Mouse (Mus musculus): Measurements from ENCODE around the gene Gm28051.

Gm28051 gene

GRCm38 (mm10) chr12:102705216-102705871 is 52.2 kb downstream of the Gm28051 start:
- peak; percentile 90 for DNase-seq

- DNase-seq: peak; percentile 66
These were observed 52.9 kb downstream of the Gm28051 start, which contains the start of gene Itpk1 for GRCm38 (mm10) chr12:102704457-102705198. Itpk1 (minus strand) TSS chr12:102704930.

- peak; percentile 39 for DNase-seq
These were observed 53.6 kb downstream of the Gm28051 start for GRCm38 (mm10) chr12:102703921-102704408.

GRCm38 (mm10) chr12:102703441-102703840 is 54.1 kb downstream of the Gm28051 start:
- DNase-seq: no peak

GRCm38 (mm10) chr12:102703111-102703412 is 54.5 kb downstream of the Gm28051 start:
- DNase-seq: no peak

GRCm38 (mm10) chr12:102702356-102703110 is 55.0 kb downstream of the Gm28051 start:
- DNase-seq: peak; percentile 86

GRCm38 (mm10) chr12:102701691-102702207 is 55.8 kb downstream of the Gm28051 start:
- no peak for DNase-seq

GRCm38 (mm10) chr12:102700453-102700852 is 57.1 kb downstream of the Gm28051 start:
- DNase-seq: no peak

- no peak for DNase-seq
These were observed 58.4 kb downstream of the Gm28051 start for GRCm38 (mm10) chr12:102699156-102699555.

- peak; percentile 64 for DNase-seq
These were observed 59.4 kb downstream of the Gm28051 start for GRCm38 (mm10) chr12:102698089-102698684.

- DNase-seq: no peak
These were observed 60.2 kb downstream of the Gm28051 start for GRCm38 (mm10) chr12:102697381-102697780.

- no peak for DNase-seq
These were observed 60.8 kb downstream of the Gm28051 start for GRCm38 (mm10) chr12:102696635-102697354.

- DNase-seq: peak; percentile 72
These were observed 62.0 kb downstream of the Gm28051 start for GRCm38 (mm10) chr12:102695369-102696239.

GRCm38 (mm10) chr12:102691761-102692160 is 65.8 kb downstream of the Gm28051 start:
- no peak for DNase-seq

- DNase-seq: no peak
These were observed 66.4 kb downstream of the Gm28051 start for GRCm38 (mm10) chr12:102691180-102691579.

- DNase-seq: peak; percentile 36
These were observed 67.6 kb downstream of the Gm28051 start for GRCm38 (mm10) chr12:102689773-102690563.

- no peak for DNase-seq
These were observed 71.2 kb downstream of the Gm28051 start for GRCm38 (mm10) chr12:102686321-102686720.

- no peak for DNase-seq
These were observed 72.0 kb downstream of the Gm28051 start for GRCm38 (mm10) chr12:102685523-102685931.

GRCm38 (mm10) chr12:102684720-102685386 is 72.7 kb downstream of the Gm28051 start:
- no peak for DNase-seq

- no peak for DNase-seq
These were observed 73.6 kb downstream of the Gm28051 start for GRCm38 (mm10) chr12:102683979-102684378.
